Mouse (Mus musculus): ENCODE results near the gene Grin1. TPM values are rescaled to one million over a fixed set of nuclear protein-coding genes. Genes with fewer than 3 reads are reported as not detected.
"Not testable (repeated sequence)": the region's sequence is repeated elsewhere in the genome, so short reads cannot be mapped to it uniquely, and the experiment has no call there.

Grin1 gene
- polyA plus RNA-seq, 1 experiment from 2014 or later, result not detected

DNA sequence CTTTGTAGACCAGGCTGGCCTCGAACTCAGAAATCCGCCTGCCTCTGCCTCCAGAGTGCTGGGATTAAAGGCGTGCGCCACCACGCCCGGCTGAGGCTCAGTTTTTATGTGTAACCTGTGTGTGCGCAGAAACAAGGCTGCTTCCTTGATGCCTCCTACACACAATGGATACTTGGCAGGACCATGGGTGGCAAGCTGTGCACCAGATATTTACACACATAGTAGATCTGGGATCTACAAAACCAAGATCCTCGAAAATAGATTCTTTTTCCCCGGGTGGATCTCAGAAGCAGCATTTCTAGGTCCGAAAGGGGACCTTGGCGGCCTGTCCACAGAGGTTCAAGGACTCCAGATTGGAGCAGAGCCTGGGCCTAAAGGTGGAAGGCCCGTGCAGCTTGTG, 57.1 kb downstream of the Grin1 start:
- no peak; the same call in 1 of the 2 replicates for ATAC-seq (ENCODE audit: insufficient number of reproducible peaks, insufficient read depth, low FRiP score, low read depth)
- no peaks in the 10 kb centered on the region for H3K9me3 ChIP-seq (ENCODE audit: control insufficient read depth, low read length)
- peaks cover 8% of the 10 kb centered on the region for H3K27me3 ChIP-seq (ENCODE audit: control insufficient read depth, insufficient read depth, low read length)
- H3K4me3 ChIP-seq (ENCODE audit: control insufficient read depth in 1 of 2, insufficient read depth in 1 of 2, low read depth in 1 of 2, low read length in 2 of 2), result peak overlapping the region; percentile 38 to 70
- peak overlapping the region; percentile 97 for H3K4me2 ChIP-seq (ENCODE audit: low read length)
- 42% methylated on average over 12 of the region's 12 CpGs for WGBS
- H3K36me3 ChIP-seq (ENCODE audit: control insufficient read depth, insufficient read depth, low read length), result no peaks in the 10 kb centered on the region
- H3K4me1 ChIP-seq (ENCODE audit: control insufficient read depth in 2 of 2, insufficient read depth in 2 of 2, low read length in 2 of 2), result peaks cover 21 to 27% of the 10 kb centered on the region in 2 experiments
- 0 out of 4 replicates have a peak overlapping the region, but pooled peaks of 1 of the 2 experiments have one; percentile 24 for H3K27ac ChIP-seq (replicated peaks in 1 of 2; ENCODE audit: control insufficient read depth in 1 of 2, insufficient read depth in 1 of 2, low read depth in 2 of 2, low read length in 2 of 2)
- peak overlapping the region; percentile 60 for H3K9ac ChIP-seq (ENCODE audit: low read length)

DNA sequence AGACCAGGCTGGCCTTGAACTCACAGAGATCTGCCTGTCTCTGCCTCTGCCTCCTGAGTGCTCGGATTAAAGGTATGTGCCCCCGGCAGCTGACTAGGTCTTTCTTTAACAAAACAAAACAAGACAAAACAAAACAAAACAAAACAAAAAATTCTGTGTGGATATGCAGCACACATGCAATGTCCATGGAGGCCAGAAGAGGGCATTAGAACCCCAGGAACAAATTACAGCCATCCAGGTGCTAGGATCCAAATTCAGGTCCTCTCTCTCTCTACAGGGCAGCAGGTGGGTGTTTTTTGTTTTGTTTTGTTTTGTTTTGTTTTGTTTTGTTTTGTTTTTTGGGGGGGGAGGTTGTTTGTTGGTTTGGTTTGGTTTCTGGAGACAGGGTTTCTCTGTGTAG, 60.1 kb downstream of the Grin1 start:
- Histone ChIP-seq H3K4me1 (ENCODE audit: control insufficient read depth in 2 of 2, insufficient read depth in 2 of 2, low read length in 2 of 2) (peaks cover 14 to 25% of the 10 kb centered on the region in 2 experiments), H3K9me3 (ENCODE audit: control insufficient read depth, low read length) (no peaks in the 10 kb centered on the region), H3K27ac (replicated peaks in 1 of 2; ENCODE audit: control insufficient read depth in 1 of 2, insufficient read depth in 1 of 2, low read depth in 2 of 2, low read length in 2 of 2) (no peak overlapping the region), H3K9ac (ENCODE audit: low read length) (no peak overlapping the region), H3K36me3 (ENCODE audit: control insufficient read depth, insufficient read depth, low read length) (no peaks in the 10 kb centered on the region), H3K4me2 (ENCODE audit: low read length) (no peak overlapping the region), H3K27me3 (ENCODE audit: control insufficient read depth, insufficient read depth, low read length) (peaks cover 3% of the 10 kb centered on the region), H3K4me3 (ENCODE audit: control insufficient read depth in 1 of 2, insufficient read depth in 1 of 2, low read depth in 1 of 2, low read length in 2 of 2) (no peak overlapping the region)
- no peak for ATAC-seq (ENCODE audit: insufficient number of reproducible peaks, insufficient read depth, low FRiP score, low read depth)
- WGBS, result 58% methylated on average over 2 of the region's 2 CpGs

DNA sequence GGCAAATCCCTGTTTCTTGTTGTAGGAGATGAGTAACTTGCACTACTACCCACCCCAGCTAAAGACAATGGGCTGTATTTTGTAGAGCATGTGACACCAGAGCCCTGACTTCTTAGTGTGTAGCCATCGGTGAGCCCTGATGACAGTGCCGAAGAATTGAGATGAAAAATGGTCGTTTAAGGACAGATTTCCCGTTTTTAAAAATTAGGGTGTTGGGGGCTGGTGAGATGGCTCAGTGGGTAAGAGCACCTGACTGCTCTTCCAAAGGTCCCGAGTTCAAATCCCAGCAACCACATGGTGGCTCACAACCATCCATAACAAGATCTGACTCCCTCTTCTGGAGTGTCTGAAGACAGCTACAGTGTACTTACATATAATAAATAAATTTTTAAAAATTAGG, 61.7 kb downstream of the Grin1 start:
- not testable (repeated sequence) for ATAC-seq (ENCODE audit: insufficient number of reproducible peaks, insufficient read depth, low FRiP score, low read depth); H3K9ac ChIP-seq (ENCODE audit: low read length); H3K27me3 ChIP-seq (ENCODE audit: control insufficient read depth, insufficient read depth, low read length); H3K9me3 ChIP-seq (ENCODE audit: control insufficient read depth, low read length); H3K4me3 ChIP-seq (ENCODE audit: control insufficient read depth in 1 of 2, insufficient read depth in 1 of 2, low read depth in 1 of 2, low read length in 2 of 2); H3K27ac ChIP-seq (replicated peaks in 1 of 2; ENCODE audit: control insufficient read depth in 1 of 2, insufficient read depth in 1 of 2, low read depth in 2 of 2, low read length in 2 of 2); H3K4me2 ChIP-seq (ENCODE audit: low read length)
- Histone ChIP-seq H3K36me3 (ENCODE audit: control insufficient read depth, insufficient read depth, low read length) (peaks cover 14% of the 10 kb centered on the region), H3K4me1 (ENCODE audit: control insufficient read depth in 2 of 2, insufficient read depth in 2 of 2, low read length in 2 of 2) (peaks cover 7 to 16% of the 10 kb centered on the region in 2 experiments; a peak in 3 of 4 replicates)
- 81% methylated on average over 5 of the region's 5 CpGs for WGBS

DNA sequence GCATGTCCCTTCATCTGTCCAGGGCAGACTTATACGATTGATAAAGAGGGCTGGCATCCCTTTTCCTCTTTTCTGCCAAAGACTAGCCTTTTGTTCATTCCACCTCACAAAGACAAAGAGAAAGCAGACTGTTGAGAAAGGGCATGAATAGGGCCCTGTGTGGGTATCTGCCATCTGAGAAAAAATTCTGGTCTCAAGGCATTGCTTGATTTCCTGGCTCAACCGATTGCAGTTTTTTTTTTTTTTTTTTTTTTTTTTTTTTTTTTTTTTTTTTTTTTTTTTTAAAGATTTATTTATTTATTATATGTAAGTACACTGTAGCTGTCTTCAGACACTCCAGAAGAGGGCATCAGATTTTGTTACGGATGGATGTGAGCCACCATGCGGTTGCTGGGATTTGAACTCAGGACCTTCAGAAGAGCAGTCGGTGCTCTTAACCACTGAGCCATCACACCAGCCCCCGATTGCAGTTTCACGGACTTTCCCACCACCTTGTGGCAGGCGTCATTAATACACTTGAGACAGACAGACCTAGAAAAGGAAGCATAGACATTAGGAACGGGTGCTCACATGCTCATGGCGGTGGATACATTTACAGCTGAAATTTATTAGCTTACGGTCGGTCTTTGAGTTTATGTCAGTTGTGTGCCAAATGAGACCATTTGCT, 62.4 kb downstream of the Grin1 start:
- Histone ChIP-seq H3K9ac (ENCODE audit: low read length) (peak overlapping the region; percentile 88), H3K4me2 (ENCODE audit: low read length) (peak overlapping the region; percentile 94), H3K4me1 (ENCODE audit: control insufficient read depth in 2 of 2, insufficient read depth in 2 of 2, low read length in 2 of 2) (peaks cover 7 to 13% of the 10 kb centered on the region in 2 experiments; a peak in 3 of 4 replicates), H3K4me3 (ENCODE audit: control insufficient read depth in 1 of 2, insufficient read depth in 1 of 2, low read depth in 1 of 2, low read length in 2 of 2) (peak overlapping the region; percentile 3 to 90; a peak in 3 of 4 replicates), H3K36me3 (ENCODE audit: control insufficient read depth, insufficient read depth, low read length) (peaks cover 21% of the 10 kb centered on the region)
- not testable (repeated sequence) for H3K9me3 ChIP-seq (ENCODE audit: control insufficient read depth, low read length); H3K27me3 ChIP-seq (ENCODE audit: control insufficient read depth, insufficient read depth, low read length); ATAC-seq (ENCODE audit: insufficient number of reproducible peaks, insufficient read depth, low FRiP score, low read depth); H3K27ac ChIP-seq (replicated peaks in 1 of 2; ENCODE audit: control insufficient read depth in 1 of 2, insufficient read depth in 1 of 2, low read depth in 2 of 2, low read length in 2 of 2)
- WGBS, result 56% methylated on average over 10 of the region's 12 CpGs

- peak; percentile 80 for ATAC-seq (ENCODE audit: insufficient number of reproducible peaks, insufficient read depth, low FRiP score, low read depth)
- H3K27me3 ChIP-seq (ENCODE audit: control insufficient read depth, insufficient read depth, low read length), result no peaks in the 10 kb centered on the region
These were observed 63.7 kb downstream of the Grin1 start, which contains the start of gene Tmem203 for GRCm38 (mm10) chr2:25255284-25255779. Gene Tmem203 (plus strand): TSS chr2:25255439.

DNA sequence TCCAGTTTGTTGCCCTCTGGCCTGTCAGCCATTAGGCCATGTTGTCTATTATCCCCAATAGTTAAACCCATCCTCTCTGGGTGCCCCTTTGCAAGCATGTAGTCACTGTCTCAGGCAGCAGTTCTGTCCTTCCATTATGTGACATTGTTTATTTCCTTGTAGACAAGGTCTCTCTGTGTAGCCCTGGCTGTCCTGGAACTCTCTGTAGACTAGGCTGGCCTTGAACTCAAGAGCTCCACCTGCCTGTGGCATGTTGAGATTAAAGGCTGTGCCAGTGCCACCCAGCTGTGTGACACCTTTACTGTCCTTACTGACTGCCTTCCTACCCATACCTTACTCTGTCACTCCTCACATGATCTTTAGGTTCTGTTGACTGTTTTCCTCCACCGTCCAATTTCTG, 66.7 kb downstream of the Grin1 start:
- Histone ChIP-seq H3K27me3 (ENCODE audit: control insufficient read depth, insufficient read depth, low read length) (no peaks in the 10 kb centered on the region), H3K4me3 (ENCODE audit: control insufficient read depth in 1 of 2, insufficient read depth in 1 of 2, low read depth in 1 of 2, low read length in 2 of 2) (no peak overlapping the region), H3K9me3 (ENCODE audit: control insufficient read depth, low read length) (no peaks in the 10 kb centered on the region), H3K27ac (replicated peaks in 1 of 2; ENCODE audit: control insufficient read depth in 1 of 2, insufficient read depth in 1 of 2, low read depth in 2 of 2, low read length in 2 of 2) (no peak overlapping the region), H3K4me1 (ENCODE audit: control insufficient read depth in 2 of 2, insufficient read depth in 2 of 2, low read length in 2 of 2) (peaks cover 7 to 13% of the 10 kb centered on the region in 2 experiments; a peak in 3 of 4 replicates), H3K36me3 (ENCODE audit: control insufficient read depth, insufficient read depth, low read length) (peaks cover 63% of the 10 kb centered on the region), H3K4me2 (ENCODE audit: low read length) (no peak overlapping the region), H3K9ac (ENCODE audit: low read length) (no peak overlapping the region)
- 82% methylated on average over 1 of the region's 1 CpGs for WGBS
- ATAC-seq (ENCODE audit: insufficient number of reproducible peaks, insufficient read depth, low FRiP score, low read depth), result no peak

More at GRCm38 (mm10) chr2:25255284-25255779, 63.7 kb downstream of the Grin1 start, which contains the start of gene Tmem203:
- peak within 1 kb of the TSS; percentile 90 to 93 for H3K4me3 ChIP-seq (ENCODE audit: control insufficient read depth in 1 of 2, insufficient read depth in 1 of 2, low read depth in 1 of 2, low read length in 2 of 2)
- peaks cover 7 to 13% of the 10 kb centered on the region in 2 experiments; a peak in 3 of 4 replicates for H3K4me1 ChIP-seq (ENCODE audit: control insufficient read depth in 2 of 2, insufficient read depth in 2 of 2, low read length in 2 of 2)
- peaks cover 33% of the 10 kb centered on the region for H3K36me3 ChIP-seq (ENCODE audit: control insufficient read depth, insufficient read depth, low read length)
- peak within 1 kb of the TSS; percentile 94 for H3K4me2 ChIP-seq (ENCODE audit: low read length)
- peak within 1 kb of the TSS; percentile 31 to 77 for H3K27ac ChIP-seq (replicated peaks in 1 of 2; ENCODE audit: control insufficient read depth in 1 of 2, insufficient read depth in 1 of 2, low read depth in 2 of 2, low read length in 2 of 2)
- H3K9ac ChIP-seq (ENCODE audit: low read length), result peak within 1 kb of the TSS; percentile 88
- no peaks in the 10 kb centered on the region for H3K9me3 ChIP-seq (ENCODE audit: control insufficient read depth, low read length)
- under 1% methylated on average over 39 of the region's 39 CpGs for WGBS

GRCm38 (mm10) chr2:25246183-25247072, 72.6 kb downstream of the Grin1 start, which contains the start of gene AL732309.1:
Gene AL732309.1 (minus strand): TSS chr2:25246863.
- peaks cover 4 to 13% of the 10 kb centered on the region in 2 experiments; a peak in 3 of 4 replicates for H3K4me1 ChIP-seq (ENCODE audit: control insufficient read depth in 2 of 2, insufficient read depth in 2 of 2, low read length in 2 of 2)
- no peaks in the 10 kb centered on the region for H3K9me3 ChIP-seq (ENCODE audit: control insufficient read depth, low read length)
- H3K36me3 ChIP-seq (ENCODE audit: control insufficient read depth, insufficient read depth, low read length), result peaks cover 43% of the 10 kb centered on the region
- no peak within 1 kb of the TSS for H3K4me3 ChIP-seq (ENCODE audit: control insufficient read depth in 1 of 2, insufficient read depth in 1 of 2, low read depth in 1 of 2, low read length in 2 of 2)
- H3K27me3 ChIP-seq (ENCODE audit: control insufficient read depth, insufficient read depth, low read length), result peaks cover 22% of the 10 kb centered on the region
- no peak for ATAC-seq (ENCODE audit: insufficient number of reproducible peaks, insufficient read depth, low FRiP score, low read depth)
- no peak within 1 kb of the TSS for H3K27ac ChIP-seq (replicated peaks in 1 of 2; ENCODE audit: control insufficient read depth in 1 of 2, insufficient read depth in 1 of 2, low read depth in 2 of 2, low read length in 2 of 2)
- no peak within 1 kb of the TSS for H3K4me2 ChIP-seq (ENCODE audit: low read length)
- no peak within 1 kb of the TSS for H3K9ac ChIP-seq (ENCODE audit: low read length)
- 85% methylated on average over 10 of the region's 10 CpGs for WGBS

Measured in heart, embryonic 14.5 days (tissue).